Mouse (Mus musculus) lung, postnatal 4 days (tissue): ENCODE data around the gene Blcap.

ENCODE experiments used
- DNase-seq, 2 experiments: peaks; one replicate each; pipeline ENCODE4 v3.0.0; 2021

The Blcap gene

DNA sequence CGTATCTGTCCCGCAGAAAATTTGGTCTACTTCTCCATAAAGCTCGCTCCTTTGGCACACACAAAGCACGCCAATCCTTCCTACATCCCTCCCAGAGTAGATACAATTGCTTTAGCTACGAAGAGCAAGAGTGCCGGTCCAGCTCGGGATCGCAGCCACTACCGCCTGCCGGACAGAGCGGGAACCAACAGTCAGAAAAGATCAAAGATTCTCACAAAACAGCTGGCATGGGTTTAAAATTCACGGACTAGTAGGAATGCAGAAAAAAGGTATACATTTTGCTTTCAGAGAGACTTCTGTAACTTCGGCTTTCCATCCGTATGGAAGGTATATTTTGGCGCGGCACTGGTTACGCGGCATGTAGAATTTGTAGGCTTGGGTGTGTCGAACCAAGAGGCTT, 11.6 kb downstream of the Blcap start:
- no peak for DNase-seq

DNA sequence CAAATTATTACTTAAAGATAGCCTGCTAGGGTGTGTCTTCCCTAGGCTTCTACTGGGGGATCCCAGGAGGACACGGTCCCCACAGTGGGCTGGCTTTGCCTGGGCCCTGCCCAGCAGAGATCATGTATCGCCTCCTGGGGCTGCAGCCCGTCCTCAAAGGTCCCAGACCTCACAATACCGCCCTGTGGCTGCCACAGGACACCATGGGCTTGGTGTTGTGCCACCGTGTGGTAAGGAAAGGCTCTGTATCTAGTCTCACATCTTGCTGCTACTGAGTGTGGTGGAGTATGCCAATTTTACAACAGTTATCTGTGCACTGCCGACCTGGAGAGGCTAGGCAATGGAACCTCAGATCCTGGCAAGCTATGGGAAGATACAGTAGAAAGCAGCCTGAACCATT, 12.6 kb downstream of the Blcap start:
- DNase-seq, result no peak

DNA sequence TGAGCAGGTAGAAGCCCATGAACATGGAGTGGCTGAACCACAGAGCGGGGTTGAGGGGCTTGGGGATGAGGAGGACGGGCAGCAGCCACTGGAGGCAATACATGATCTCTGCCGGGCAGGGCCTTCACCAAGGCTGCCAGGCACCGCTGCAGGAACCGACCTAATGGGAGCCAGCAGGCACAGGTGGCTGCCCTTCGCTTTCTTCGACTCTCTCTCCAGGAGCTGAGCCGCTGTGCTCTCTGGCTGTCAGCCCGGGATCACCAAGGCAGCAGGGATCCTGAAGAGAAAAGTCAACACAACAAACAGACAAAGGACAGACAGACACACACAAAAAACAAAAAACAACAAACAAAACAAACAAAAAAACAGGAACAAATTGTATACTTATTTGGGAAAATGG, 13.0 kb downstream of the Blcap start:
- no peak for DNase-seq

DNA sequence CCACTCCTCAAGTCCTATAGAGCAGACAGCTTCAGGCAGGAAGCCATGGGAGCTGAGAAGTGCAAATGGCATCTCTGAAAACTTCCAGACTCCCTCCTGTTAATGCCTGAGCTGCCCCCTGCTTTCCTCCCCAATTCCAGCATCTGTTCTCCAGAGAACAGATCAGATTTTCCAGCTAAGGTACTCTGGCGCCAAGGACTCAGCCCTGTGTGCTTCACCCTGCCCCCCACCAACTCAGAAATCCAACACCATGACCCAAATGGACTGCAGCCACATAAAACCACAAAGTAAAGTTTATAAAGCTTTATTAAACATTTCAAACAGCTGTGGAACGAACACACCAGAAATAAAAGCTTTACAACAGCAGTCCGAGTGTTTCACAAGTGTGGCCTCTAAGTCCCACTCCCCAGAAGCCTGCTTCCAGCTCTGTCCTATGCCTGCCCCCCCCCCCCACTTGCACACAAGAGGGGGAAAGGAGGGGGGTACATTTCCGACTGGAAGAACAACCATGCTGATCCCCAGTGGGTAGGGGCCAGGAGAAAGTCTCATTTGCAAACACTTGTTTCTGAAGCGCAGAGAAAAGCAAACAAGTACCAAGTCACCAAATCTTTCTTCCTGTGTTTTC, 14.9 kb downstream of the Blcap start:
- DNase-seq, result no peak

DNA sequence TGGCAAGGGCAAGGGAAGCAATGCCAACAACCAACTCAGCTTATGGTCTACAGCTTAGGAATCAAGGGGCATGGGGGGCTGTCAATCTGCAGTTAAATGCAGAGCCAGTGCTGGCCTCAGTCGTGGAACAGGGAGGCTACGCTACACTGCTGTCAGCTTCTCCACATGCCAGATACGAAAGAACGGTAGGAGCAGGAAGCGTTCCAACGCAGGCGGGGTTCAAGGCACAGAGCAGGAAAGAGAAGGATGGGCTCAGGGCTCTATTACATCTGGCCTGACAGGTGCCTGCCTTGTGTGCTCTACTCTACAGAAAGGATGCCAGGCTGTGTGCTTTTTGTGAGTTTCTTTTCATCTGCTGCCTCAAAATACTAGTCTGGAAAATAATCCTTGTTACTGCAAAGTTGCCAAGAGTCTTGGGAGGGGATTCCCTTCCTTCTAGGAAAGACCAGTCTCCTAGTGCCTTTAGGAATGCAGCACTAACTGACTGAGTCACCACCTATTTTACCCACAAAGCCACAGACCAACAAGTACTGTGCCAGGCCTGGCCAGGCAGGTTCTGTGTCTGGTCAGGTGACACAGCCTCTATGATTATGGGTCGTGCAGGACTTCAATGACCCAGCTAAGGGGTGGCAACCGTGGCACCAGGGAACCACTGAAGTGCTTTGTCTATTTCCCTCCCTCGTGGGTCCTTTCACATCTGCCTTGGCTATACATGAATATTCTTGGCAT, 18.8 kb downstream of the Blcap start:
- peak in 1 of 2 experiments; percentile 54 for DNase-seq

DNA sequence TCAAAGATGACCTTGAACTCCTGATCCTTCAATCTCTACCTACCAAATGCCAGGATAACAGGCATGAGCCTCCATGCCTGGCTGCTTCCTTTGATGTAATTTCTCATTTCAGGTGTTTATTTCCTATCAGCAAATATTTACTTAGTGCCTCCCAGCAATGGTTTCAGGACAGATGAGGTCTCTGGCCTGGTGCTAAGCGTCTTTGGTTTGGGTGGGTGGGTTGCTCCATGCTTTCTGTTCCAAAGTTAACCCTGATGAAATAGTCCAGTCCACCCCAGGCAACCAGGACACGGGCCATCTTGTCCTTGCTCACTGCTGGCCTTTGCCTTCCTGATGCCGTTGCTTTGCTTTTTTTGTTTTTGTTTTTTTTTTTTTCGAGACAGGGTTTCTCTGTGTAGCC, 20.8 kb downstream of the Blcap start:
- no peak for DNase-seq

DNA sequence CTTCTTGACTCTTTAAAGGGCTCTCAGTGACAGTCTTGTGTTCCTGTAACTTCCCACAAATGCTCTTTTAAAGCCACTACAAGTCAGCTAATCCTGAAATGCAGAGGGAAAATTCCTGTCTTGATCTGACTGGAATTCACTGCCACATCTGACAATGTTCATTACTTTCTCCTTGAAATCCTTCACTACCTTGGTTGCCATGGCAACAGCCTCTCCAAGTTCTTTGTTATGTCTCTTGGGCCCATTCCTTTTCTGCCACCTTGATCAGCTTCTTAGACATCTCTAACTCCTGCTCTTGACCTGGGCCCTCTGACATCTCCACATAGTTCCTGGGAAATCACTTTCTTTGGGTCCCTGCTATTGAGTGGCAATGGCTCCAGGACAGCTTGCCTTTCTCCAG, 24.4 kb downstream of the Blcap start:
- no peak for DNase-seq

DNA sequence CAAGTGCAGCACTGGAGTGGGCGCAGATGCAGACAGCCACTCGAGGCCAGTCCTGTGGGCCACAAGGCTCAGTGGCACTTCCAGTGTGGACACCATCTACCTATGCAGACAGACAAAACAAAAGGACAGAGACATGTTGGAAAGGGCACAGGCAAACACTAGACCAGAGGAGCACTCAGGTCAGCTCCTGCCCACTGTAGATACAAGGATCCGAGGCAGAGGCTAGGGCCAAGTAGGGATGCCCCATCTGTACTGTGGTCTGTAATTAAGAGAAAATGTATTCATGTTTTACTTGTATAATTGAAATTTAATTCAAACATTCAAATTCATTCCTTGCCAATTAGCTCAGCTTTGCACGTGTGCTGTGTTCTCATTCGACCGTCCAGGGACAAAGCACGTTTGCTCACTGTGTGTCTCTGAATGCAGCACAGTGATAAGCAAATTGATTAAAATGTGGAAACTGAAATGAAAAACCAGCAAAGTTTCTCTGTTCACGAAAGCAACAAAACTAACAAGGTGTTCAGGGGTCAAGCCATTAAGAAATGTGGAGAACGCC, 26.7 kb downstream of the Blcap start:
- DNase-seq, result no peak

DNA sequence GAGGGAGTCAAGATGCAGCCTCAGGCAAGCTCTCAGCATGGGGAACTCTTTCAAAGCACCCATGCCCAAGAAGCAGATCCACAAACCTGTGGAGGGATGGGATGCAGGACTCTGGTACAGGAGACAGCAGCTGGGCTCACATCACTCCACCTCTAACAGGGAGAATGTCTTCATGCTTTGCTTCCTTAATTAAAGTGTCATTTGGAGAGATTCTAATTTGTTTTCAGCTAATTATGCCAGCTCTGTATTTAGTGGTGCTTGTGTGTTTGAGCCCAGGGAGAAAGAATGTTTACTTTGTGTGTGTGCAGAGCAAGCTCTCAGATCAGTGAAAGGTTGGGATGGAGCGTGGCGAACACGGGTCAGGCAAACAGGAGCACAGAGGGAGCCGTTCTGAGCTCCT, 28.7 kb downstream of the Blcap start:
- DNase-seq, result no peak

DNA sequence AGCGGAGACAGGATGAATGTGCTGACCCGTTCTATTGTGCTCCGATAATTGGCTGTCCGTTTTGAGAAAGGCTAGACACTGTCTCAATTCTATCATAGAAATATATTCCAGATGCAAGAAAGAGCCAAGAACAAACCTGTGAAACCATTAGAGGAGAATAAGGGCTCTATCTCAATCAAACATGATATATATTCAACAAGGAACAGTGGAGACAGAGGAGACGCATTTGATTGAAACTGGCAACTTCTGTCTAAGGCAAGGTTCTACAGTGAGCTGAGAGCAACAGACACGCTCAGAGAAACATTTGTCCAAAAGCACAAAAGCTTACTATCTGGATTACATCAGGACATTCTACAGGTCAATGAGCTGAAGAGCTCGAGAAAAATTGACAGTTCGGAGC, 29.4 kb downstream of the Blcap start:
- DNase-seq, result no peak

DNA sequence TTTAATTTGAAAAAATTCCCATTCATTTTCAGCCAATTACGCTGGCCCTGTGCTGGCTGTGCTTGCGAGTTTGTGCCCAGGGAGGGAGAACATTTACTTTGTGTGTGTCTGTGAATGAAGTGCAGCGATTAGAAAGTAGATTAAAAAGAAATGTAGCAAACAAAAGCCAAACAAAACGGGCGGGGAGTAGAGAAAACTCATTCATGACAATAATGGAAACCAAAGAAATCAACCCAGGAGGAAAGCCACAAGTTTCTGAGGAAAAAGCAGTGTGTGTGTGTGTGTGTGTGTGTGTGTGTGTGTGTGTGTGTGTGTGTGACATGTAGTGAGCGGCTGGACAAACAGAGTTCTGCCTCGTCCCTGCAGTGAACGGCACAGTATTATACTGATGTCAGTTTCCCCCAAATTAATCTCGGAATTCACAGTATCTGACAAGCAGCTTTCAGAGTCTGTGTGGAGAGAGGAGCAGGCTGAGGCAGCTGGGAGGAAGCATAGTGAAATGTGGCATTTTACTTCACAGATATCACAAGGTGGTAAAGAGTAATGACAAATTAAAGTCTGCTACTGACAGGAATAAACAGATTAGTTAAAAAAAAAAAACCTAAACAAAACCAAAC, 30.0 kb downstream of the Blcap start:
- no peak for DNase-seq

DNA sequence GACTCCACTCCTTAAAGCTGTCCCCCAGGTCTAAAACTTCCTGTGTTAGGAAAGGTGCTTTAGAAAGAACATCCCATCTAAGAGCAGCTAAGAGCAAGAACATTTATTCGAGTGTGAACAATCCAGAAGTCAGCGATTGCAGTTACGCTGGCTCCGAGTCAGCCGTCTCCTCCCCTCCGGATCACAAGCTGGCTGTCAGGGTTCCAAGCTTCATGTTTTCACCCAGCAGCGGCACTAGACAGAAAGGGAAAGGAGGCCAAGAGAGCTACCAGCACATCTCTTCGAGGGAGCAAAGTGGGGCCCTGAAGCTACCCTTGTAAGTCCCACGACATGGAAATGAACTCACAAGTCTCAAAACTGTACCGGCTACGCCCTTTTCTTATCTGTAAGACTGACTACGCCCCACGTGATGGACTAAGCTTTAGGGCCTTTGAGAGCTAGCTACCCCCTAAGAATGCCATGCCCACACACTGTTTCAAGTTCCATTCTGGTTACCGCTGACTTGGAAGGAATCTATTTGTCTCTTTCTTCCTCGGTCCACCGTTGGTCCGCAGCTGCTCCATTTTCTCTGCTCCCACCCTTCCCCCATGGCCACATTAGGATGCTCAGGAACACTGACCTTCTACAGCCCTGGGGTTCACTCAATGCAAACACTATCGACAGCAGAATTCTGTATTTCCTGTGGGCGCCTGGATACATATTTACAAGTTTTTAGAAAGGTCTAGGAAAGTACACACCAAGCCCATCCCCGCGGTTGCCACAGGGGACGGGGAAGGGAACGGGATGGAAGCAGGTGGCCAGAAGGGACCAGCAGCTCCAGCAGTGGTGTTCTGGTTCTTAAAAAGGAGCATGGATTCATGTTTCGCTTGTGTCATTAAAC, 30.8 kb downstream of the Blcap start:
- DNase-seq, result peak; percentile 45 to 67

DNA sequence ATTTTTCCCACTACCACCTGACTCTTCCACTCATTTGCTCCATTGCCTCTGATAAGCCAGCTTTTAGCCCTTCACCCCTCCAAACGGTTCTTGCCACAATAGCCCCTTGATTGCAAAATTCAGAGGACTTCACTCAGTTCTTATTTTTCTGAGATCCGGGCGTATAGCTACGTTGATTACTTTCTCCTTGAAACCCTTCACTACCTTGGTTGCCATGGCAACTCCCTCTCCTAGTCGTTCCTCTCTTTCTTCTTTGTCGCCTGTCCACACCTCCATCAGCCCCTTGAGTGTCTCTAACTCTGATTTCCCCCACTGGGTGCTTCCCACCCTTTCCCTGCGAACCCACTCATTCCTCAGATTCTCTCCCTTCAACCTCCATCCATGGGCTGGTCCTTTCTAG, 34.0 kb downstream of the Blcap start:
- DNase-seq, result no peak

DNA sequence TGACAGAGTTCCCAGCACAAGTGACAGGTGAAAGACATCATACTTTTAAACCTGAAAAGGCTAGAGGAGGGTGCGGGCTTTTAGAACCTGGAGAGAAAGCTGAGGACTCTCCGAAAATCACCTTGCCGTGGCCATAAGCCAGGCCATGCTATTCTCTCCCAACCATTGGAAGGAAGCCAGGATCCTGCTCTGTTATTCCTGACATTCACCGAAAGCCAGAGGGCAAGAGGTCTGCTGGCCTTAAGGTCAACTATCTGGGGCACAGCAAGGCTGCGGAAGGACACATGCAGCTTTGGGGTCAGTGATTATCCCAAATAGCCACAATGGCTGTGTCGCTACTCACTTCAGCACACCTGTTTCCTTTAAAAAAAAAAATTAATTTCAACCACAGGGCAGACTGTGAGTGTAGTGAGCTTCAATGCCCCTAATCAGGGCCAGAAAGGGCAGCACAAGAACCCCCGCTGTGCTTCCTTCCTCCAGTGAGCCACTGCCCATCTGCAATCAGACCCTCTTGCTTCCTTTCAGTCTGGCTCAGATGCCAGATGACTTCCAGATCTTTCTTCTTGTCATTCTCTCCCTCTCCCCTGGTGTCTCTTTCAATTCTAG, 34.5 kb downstream of the Blcap start:
- DNase-seq, result no peak

DNA sequence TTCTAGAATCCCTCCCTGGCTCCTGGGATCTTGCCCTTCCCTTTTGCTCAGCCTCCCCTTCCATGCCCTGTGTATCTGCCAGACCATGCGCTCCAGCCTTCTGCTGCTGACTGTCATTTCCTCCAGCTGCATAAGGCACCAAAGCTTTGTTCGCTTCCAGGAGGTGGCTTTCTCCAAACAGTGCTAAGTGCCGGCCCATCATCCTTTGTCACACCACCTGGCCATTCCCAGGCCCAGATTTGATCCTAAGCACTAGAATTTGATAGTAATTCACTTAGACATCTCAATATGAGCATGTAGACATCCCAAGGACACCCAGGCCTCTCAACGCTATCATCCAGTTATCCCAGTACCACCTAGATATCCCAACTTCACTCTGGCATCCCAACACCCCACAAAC, 36.9 kb downstream of the Blcap start:
- no peak for DNase-seq

DNA sequence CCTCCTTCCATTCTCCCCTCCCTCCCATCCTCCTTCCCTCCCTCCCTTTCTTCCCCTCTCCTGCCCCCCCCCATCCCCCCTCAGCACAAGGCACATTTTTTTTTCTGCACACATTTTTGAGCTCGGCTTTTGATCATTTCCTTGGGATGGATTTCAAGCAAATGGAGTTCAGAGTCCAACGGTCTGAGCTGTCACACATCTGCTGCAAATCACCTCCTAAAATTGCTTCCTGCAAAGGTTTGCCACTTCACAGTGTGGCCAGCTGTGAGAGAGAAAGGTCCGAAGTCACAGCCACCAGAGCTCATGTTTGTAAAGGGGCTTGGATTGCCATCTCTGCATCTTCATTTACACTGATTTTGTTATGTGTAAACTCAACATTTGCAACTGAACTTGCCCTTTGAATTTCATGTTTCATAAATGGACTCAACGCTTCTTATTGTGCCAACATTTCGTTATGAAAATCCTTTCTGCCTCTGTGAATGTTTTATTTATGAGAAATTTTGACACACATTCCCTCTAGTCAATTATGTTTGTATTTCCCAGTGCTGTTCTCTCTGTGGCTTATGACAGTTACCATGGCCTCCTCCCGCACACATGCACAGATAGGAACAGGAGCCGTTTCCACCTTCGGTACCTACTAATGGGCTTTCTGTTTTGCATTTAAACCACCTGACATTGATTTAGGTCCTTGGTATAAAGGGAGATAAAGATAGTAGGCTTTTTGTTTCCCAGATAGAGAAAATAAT, 39.2 kb downstream of the Blcap start:
- DNase-seq, result no peak

DNA sequence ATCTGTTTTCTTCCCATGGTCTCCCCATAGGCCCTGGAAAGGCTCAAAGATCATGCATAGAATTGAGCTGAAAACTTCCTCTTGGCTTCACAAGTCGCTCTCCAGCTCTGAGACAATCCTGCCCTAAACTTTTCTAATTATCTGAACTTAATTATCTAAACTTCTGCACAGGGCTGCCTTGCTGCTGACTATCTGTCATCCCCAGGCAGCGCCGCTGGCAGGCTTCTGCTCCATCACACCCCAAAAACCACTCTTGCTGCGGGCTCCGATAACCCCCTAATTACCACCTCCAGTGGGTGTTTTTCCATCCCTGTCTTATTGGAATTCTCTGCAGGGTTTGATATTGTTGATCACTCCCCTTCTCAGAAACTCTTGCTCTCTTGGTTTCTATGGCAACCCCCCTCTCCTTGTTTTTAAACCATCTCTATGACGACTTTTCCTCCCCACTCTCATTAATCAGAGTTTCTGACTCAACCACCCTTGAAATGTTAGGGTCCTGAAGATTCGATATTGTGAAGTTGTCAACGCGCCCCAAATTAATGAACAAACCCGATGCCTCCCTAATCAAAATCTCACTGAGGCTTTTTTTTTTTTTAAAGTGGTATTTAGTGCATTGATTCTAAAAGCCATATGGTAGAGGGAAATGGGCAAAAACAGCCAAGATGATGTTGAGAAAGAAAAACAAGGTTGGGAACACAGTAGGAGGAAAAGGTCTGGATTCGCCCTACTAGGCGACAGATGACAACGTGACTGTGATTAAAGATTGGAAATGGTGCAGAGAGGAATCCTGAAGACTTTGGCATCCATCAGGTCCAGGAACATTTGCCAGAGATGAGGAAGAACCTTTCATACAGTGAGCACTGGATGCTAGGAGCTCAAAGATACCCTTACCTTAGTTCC, 40.8 kb downstream of the Blcap start:
- DNase-seq, result no peak

DNA sequence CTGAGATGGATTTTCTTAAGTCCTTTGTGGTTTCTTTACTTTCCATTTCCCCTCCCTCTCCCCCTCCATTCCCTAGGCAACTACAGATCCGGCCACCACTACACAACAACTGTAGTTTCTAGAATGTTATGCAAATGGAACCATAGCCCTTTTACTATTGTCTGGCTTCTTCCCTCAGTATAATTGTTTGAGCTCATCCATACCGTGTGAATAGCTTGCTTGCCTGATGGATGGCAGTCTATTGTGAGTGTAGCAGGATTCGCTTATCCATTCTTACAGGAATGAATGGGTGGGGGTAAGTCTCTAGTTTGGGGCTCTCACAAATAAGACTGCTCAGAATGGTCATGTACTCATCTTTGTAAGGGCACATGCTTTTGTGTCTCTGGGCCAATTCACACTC, 48.5 kb downstream of the Blcap start:
- DNase-seq, result no peak

DNA sequence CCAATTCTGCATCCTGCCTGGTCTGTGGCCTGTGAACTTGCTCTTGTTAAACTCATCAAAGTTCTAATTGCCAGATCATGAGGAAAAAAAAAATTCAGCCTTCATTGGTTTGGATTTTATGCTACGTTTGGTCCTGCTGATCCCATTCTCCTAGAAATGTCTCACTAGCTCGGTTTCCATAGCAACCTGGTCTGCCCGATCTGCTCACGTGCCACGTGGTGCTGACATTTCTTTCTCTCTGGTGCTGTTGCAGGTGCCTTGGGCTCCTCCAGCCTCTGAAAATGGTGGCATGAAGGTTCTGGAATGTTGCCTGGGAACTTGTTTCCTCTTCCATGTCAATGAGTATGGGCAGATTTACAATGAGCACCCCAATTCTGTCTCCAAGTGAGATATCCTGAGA, 50.6 kb downstream of the Blcap start:
- DNase-seq, result no peak

DNA sequence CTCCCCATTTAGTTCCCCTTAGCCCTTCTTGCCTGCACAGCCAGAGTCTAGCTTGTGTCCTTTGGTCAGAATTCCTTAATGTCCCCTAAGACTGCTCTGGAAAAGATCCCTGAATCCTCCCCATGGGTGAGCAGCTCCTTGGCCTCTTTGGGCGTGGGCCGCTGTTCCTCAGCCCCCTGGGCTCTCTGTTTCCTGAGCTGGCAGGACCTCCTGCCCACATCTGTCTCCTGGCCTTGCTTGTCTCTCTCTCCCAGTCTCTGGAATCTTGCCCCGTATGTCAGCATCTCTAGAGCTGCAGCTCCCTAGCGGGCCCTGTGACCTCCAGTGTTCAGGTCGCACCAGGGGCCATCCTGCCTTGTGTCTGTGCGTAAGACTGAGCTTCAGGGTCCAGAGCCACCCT, 51.6 kb downstream of the Blcap start:
- no peak for DNase-seq

DNA sequence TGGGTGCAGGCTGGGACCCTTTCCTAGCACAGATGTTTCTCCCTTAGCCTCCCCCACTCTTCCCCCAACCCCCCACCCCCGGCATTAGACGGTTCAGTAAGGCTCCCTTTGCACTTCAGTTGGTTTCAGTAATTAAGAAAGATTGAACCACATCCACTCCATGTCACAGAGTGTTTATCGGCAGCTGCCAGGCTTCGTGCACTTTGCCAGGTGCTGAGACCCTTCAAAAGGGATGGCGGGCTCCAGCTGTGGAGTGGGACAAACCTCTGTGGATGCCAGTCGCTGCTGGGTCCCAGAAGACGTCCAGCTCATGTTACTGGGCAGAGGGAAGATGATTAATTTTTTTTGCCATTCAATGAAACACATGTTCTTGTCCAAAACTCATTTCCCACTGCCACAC, 52.6 kb downstream of the Blcap start:
- no peak for DNase-seq
